Comparison of ENCODE assay signal across 8 mouse cellular contexts in genomic region chr1:74808078-74808477, GRCm38 (mm10). TPM values are rescaled to one million over a fixed set of nuclear protein-coding genes. Genes with fewer than 3 reads are reported as not detected.
DNase-seq lines count a peak whose midpoint lies in the region; ATAC-seq and TF ChIP-seq lines count a peak whose summit lies in the region.

No protein-coding gene starts in this region.

- no peak for TF ChIP-seq CTCF in Patski (IDR thresholded peaks at IDR 0.05)

- peak; percentile 63 for ATAC-seq in Patski
- ATAC-seq in hindbrain, embryonic 16.5 days: peak; percentile 83

- H3K4me3 ChIP-seq in hindbrain, embryonic 16.5 days (ENCODE audit: low read length): peak overlapping the region; percentile 23
- H3K4me3 ChIP-seq in megakaryocyte, embryonic 14.5 days (replicated peaks): peak overlapping the region; percentile 70

- peak overlapping the region; percentile 65 for H3K4me2 ChIP-seq in hindbrain, embryonic 16.5 days (ENCODE audit: low read length)

- H3K27me3 ChIP-seq in Patski: peaks cover 58% of the 10 kb centered on the region
- peaks cover 14% of the 10 kb centered on the region for H3K27me3 ChIP-seq in hindbrain, embryonic 16.5 days (replicated peaks; ENCODE audit: control insufficient read depth, insufficient read depth, low read length)
- H3K27me3 ChIP-seq in megakaryocyte, embryonic 14.5 days (replicated peaks): peaks cover 94% of the 10 kb centered on the region

- 0% methylated on average over 16 of the region's 16 CpGs for WGBS in hindbrain, embryonic 16.5 days

- peak; percentile 20 for DNase-seq in Patski (ENCODE audit: low read depth, low spot score)
- peak; percentile 82 to 88 for DNase-seq in cerebellum, postnatal 25 days
- peak; percentile 90 for DNase-seq in gastrocnemius, adult 18-20 months (ENCODE audit: low spot score)
- DNase-seq in left cerebral cortex, adult 18-20 months (ENCODE audit: low spot score in 2 of 2): peak; percentile 93 to 96
- peak; percentile 95 to 96 for DNase-seq in right cerebral cortex, adult 2 months (ENCODE audit: low spot score in 2 of 2)
- DNase-seq in urinary bladder, postnatal 10 days (ENCODE audit: low spot score): peak; percentile 80

- POLR2A ChIA-PET in Patski (lab: Charles Lee): interaction anchor here (0.6 to 1.3 kb wide), 2 partner anchors 23 to 45 kb away, joined by 3 read pairs; no protein-coding TSS in a partner anchor

- H3K36me3 ChIP-seq in hindbrain, embryonic 16.5 days (ENCODE audit: control insufficient read depth, insufficient read depth, low read length): no peaks in the 10 kb centered on the region
- no peaks in the 10 kb centered on the region for H3K36me3 ChIP-seq in megakaryocyte, embryonic 14.5 days (replicated peaks; ENCODE audit: low read length)

- CTCF ChIA-PET in Patski (lab: Charles Lee): interaction anchor here (0.8 to 2.3 kb wide), 13 partner anchors 9 to 225 kb away, joined by 3 to 26 read pairs (median 5); partner anchors contain the start of gene Wnt6

- H3K27ac ChIP-seq in hindbrain, embryonic 16.5 days (ENCODE audit: low read depth, low read length): peak overlapping the region; percentile 45; the same call in 1 of the 2 replicates

- H3K9ac ChIP-seq in hindbrain, embryonic 16.5 days (ENCODE audit: low read depth, low read length): peak overlapping the region; percentile 44

- H3K9me3 ChIP-seq in hindbrain, embryonic 16.5 days (ENCODE audit: control insufficient read depth, low read length): no peaks in the 10 kb centered on the region
- H3K9me3 ChIP-seq in megakaryocyte, embryonic 14.5 days: no peaks in the 10 kb centered on the region

- in situ Hi-C loops in Patski (cut with MboI; ENCODE audit: low pct_unique_long_range_greater_than_20kb): no loop called here

- H3K4me1 ChIP-seq in hindbrain, embryonic 16.5 days (ENCODE audit: control insufficient read depth, insufficient read depth, low read depth, low read length): peaks cover 31% of the 10 kb centered on the region
- H3K4me1 ChIP-seq in megakaryocyte, embryonic 14.5 days: peaks cover 40% of the 10 kb centered on the region

RNA-seq across cellular contexts. Expression of gene Wnt10a, which starts 16.8 kb away (rescaled TPM):
- polyA plus RNA-seq in Patski (2021): not detected
- total RNA-seq in gastrocnemius, adult 18-20 months (2021): under 1 TPM; 0.11 to 0.14 TPM
- 0.40 TPM in 2 replicates for polyA plus RNA-seq in hindbrain, embryonic 16.5 days (2015; fragmentation: Nextera tagmentation; extraction: Ambion mirVana)
- total RNA-seq in left cerebral cortex, adult 18-20 months (2021): 10 to 100 TPM; 15.8 to 15.9 TPM
- polyA plus RNA-seq in megakaryocyte, embryonic 14.5 days (2012; ENCODE audit: insufficient read depth, low replicate concordance): not detected in 2 replicates

RNA-seq across cellular contexts. Expression of gene Wnt6, which starts 36.4 kb away (rescaled TPM):
- not detected for polyA plus RNA-seq in Patski (2021)
- under 1 TPM; 0.45 to 0.50 TPM for total RNA-seq in gastrocnemius, adult 18-20 months (2021)
- polyA plus RNA-seq in hindbrain, embryonic 16.5 days (2015; fragmentation: Nextera tagmentation; extraction: Ambion mirVana): 4.9 and 6.1 TPM in 2 replicates
- 1 to 10 TPM; 3.3 to 4.5 TPM for total RNA-seq in left cerebral cortex, adult 18-20 months (2021)
- 0.60 TPM in 1 of 2 replicates, not detected in the other for polyA plus RNA-seq in megakaryocyte, embryonic 14.5 days (2012; ENCODE audit: insufficient read depth, low replicate concordance)

RNA-seq across cellular contexts. Expression of gene Cdk5r2, which starts 46.7 kb away (rescaled TPM):
- not detected for polyA plus RNA-seq in Patski (2021)
- total RNA-seq in gastrocnemius, adult 18-20 months (2021): not detected
- 8.4 and 9.4 TPM in 2 replicates for polyA plus RNA-seq in hindbrain, embryonic 16.5 days (2015; fragmentation: Nextera tagmentation; extraction: Ambion mirVana)
- total RNA-seq in left cerebral cortex, adult 18-20 months (2021): 100 to 1,000 TPM; 315 to 347 TPM
- not detected in 2 replicates for polyA plus RNA-seq in megakaryocyte, embryonic 14.5 days (2012; ENCODE audit: insufficient read depth, low replicate concordance)

RNA-seq across cellular contexts. Expression of gene Prkag3, which starts 59.1 kb away (rescaled TPM):
- not detected for polyA plus RNA-seq in Patski (2021)
- 100 to 1,000 TPM in 1 of 2 experiments, 10 to 100 TPM in 1; 75.0 to 102 TPM for total RNA-seq in gastrocnemius, adult 18-20 months (2021)
- polyA plus RNA-seq in hindbrain, embryonic 16.5 days (2015; fragmentation: Nextera tagmentation; extraction: Ambion mirVana): 0.13 and 0.36 TPM in 2 replicates
- under 1 TPM; 0.12 to 0.51 TPM for total RNA-seq in left cerebral cortex, adult 18-20 months (2021)
- polyA plus RNA-seq in megakaryocyte, embryonic 14.5 days (2012; ENCODE audit: insufficient read depth, low replicate concordance): not detected in 2 replicates

Comparison
In these comparisons a context has a peak if more than half of its experiments do, and no peak if none do; other contexts are left out.
1. Peak in every context shown above with its lines: DNase-seq, ATAC-seq, H3K4me3 ChIP-seq and H3K27ac ChIP-seq.
2. DNase-seq: peak in every context shown above with its lines; median percentile 96 in right cerebral cortex, adult 2 months; 94 in left cerebral cortex, adult 18-20 months; 90 in gastrocnemius, adult 18-20 months; 85 in cerebellum, postnatal 25 days; 80 in urinary bladder, postnatal 10 days; 20 in Patski.